ENCODE assay signal across 8 mouse cellular contexts in the genomic region with DNA sequence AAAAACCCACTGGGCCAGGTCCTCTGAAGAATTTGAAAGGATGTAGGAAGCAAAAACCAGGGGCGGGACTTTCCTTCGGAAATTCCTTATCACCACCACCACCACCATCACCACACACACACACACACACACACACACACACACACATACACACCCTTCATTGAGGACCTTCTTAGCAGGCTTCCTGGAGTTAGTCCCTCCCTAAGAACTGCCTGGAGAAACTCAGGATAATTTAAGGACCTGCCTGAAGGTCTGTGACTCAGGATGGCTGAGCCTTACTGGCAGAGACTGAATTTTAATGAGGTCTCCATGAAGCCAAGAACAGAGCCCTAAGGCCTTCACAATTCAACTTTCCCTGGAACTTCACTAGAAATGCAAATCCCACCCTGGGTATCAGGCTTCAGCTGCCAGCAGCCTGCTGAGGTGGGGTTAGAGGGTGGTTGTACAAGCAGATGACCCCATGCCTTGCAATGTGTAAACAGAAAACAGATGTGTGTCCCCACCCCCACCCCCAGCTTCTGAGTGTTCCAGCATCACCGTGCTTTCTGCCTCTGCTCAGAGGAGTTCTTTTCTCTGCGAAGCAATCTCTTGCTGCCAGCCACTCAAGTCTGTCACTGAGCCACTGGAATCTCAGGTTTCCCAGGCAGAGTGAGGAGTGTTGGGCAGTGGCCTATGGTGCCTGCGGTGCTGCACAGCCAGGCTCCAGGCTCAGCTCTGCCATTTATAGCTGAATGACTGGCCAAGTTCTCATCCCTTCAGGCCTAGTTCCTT. TPM values are rescaled to one million over a fixed set of nuclear protein-coding genes. Genes with fewer than 3 reads are reported as not detected.
DNase-seq lines count a peak whose midpoint lies in the region; ATAC-seq and TF ChIP-seq lines count a peak whose summit lies in the region.

No protein-coding gene starts in this region.

- H3K27ac ChIP-seq in lung, embryonic 15.5 days = peak overlapping the region; percentile 75
- no peak overlapping the region; the same call in 1 of the 2 replicates for H3K27ac ChIP-seq in midbrain, embryonic 14.5 days (replicated peaks; ENCODE audit: low read depth, low read length)

- no peaks in the 10 kb centered on the region for H3K9me3 ChIP-seq in lung, embryonic 15.5 days
- H3K9me3 ChIP-seq in midbrain, embryonic 14.5 days (ENCODE audit: control insufficient read depth, low read length) = no peaks in the 10 kb centered on the region

- no peak for ATAC-seq in lung, embryonic 15.5 days (ENCODE audit: borderline replicate concordance, extremely low read depth, low FRiP score, low TSS enrichment)
- ATAC-seq in midbrain, embryonic 14.5 days (ENCODE audit: low FRiP score, low TSS enrichment) = peak; percentile 28; the same call in 1 of the 2 replicates
- no peak for ATAC-seq in cerebellum, adult (ENCODE audit: insufficient number of reproducible peaks, low FRiP score, low TSS enrichment)

- no peak for TF ChIP-seq POLR2A in lung, adult 2 months (IDR thresholded peaks at IDR 0.05; ENCODE audit: borderline replicate concordance, extremely low read depth, low read depth, low read length)

- DNase-seq in lung, adult 2 months = no peak
- peak; percentile 61 to 74 for DNase-seq in gastrocnemius, adult 8-10 months (ENCODE audit: low spot score in 2 of 2)
- peak; percentile 36 to 44 for DNase-seq in kidney, adult 8-10 months
- DNase-seq in midbrain, embryonic 14.5 days = peak; percentile 48
- DNase-seq in T-cell, adult 2 months (ENCODE audit: low spot score) = no peak
- DNase-seq in cerebellum, postnatal 25 days = no peak

- 10% methylated on average over 5 of the region's 5 CpGs for WGBS in lung, embryonic 15.5 days
- WGBS in lung, adult 2 months = 22% methylated on average over 5 of the region's 5 CpGs
- WGBS in midbrain, embryonic 14.5 days = 27% methylated on average over 5 of the region's 5 CpGs

- H3K4me1 ChIP-seq in lung, embryonic 15.5 days = peaks cover 27% of the 10 kb centered on the region
- peaks cover 10% of the 10 kb centered on the region for H3K4me1 ChIP-seq in lung, adult 2 months (ENCODE audit: control insufficient read depth, insufficient read depth, low read length)
- peaks cover 14% of the 10 kb centered on the region; the same call in 1 of the 2 replicates for H3K4me1 ChIP-seq in midbrain, embryonic 14.5 days (ENCODE audit: control insufficient read depth, insufficient read depth, low read length)

- no peak overlapping the region for H3K4me3 ChIP-seq in lung, embryonic 15.5 days
- H3K4me3 ChIP-seq in lung, adult 2 months (replicated peaks; ENCODE audit: extremely low read depth, low read depth, low read length) = no peak overlapping the region
- H3K4me3 ChIP-seq in midbrain, embryonic 14.5 days (replicated peaks; ENCODE audit: low read depth, low read length) = no peak overlapping the region

- no peak overlapping the region for H3K9ac ChIP-seq in lung, embryonic 15.5 days
- H3K9ac ChIP-seq in midbrain, embryonic 14.5 days (replicated peaks; ENCODE audit: low read length) = no peak overlapping the region

- TF ChIP-seq CTCF in lung, adult 2 months (IDR thresholded peaks at IDR 0.05; ENCODE audit: insufficient read depth, low read length) = no peak

- H3K4me2 ChIP-seq in lung, embryonic 15.5 days = no peak overlapping the region
- H3K4me2 ChIP-seq in midbrain, embryonic 14.5 days (ENCODE audit: low read length) = no peak overlapping the region

- H3K27me3 ChIP-seq in lung, embryonic 15.5 days = no peaks in the 10 kb centered on the region
- H3K27me3 ChIP-seq in midbrain, embryonic 14.5 days (ENCODE audit: control insufficient read depth, insufficient read depth, low read length) = no peaks in the 10 kb centered on the region

- no peaks in the 10 kb centered on the region for H3K36me3 ChIP-seq in lung, embryonic 15.5 days
- no peaks in the 10 kb centered on the region for H3K36me3 ChIP-seq in midbrain, embryonic 14.5 days (ENCODE audit: control insufficient read depth, insufficient read depth, low read length)

RNA-seq across cellular contexts. Expression of a gene that starts 2.4 kb away (rescaled TPM):
- polyA plus RNA-seq in lung, embryonic 15.5 days (2015; fragmentation: Nextera tagmentation; extraction: Ambion mirVana) = 17.7 and 19.1 TPM in 2 replicates
- polyA plus RNA-seq in lung, adult 2 months (2012; rRNA removed) = 36.6 and 47.1 TPM in 2 replicates
- total RNA-seq in gastrocnemius, adult 8-10 months (2022) = 100 to 1,000 TPM; 324 to 412 (median 352) TPM
- polyA plus RNA-seq in midbrain, embryonic 14.5 days (2014; fragmentation: Nextera tagmentation; extraction: Ambion mirVana) = 8.7 and 12.5 TPM in 2 replicates

Comparison
In these comparisons a context has a peak if more than half of its experiments do, and no peak if none do; other contexts are left out.
1. DNase-seq: peak in gastrocnemius, adult 8-10 months (2 of 2), kidney, adult 8-10 months (2 of 2) and midbrain, embryonic 14.5 days (single experiment); none in lung, adult 2 months (single experiment), T-cell, adult 2 months (single experiment) and cerebellum, postnatal 25 days (0 of 2).